Mouse (Mus musculus) left cerebral cortex, adult 9 months (tissue): ENCODE measurements around the gene Plekhm1.

Experiments used
- DNase-seq, 2 experiments: peaks; one replicate each; pipeline ENCODE4 v3.0.0; 2022; ENCODE audit warnings: low spot score in 2 of 2

Gene Plekhm1

GRCm38 (mm10) chr11:103360661-103361081 is 51.8 kb downstream of the Plekhm1 start:
- no peak for DNase-seq

DNA sequence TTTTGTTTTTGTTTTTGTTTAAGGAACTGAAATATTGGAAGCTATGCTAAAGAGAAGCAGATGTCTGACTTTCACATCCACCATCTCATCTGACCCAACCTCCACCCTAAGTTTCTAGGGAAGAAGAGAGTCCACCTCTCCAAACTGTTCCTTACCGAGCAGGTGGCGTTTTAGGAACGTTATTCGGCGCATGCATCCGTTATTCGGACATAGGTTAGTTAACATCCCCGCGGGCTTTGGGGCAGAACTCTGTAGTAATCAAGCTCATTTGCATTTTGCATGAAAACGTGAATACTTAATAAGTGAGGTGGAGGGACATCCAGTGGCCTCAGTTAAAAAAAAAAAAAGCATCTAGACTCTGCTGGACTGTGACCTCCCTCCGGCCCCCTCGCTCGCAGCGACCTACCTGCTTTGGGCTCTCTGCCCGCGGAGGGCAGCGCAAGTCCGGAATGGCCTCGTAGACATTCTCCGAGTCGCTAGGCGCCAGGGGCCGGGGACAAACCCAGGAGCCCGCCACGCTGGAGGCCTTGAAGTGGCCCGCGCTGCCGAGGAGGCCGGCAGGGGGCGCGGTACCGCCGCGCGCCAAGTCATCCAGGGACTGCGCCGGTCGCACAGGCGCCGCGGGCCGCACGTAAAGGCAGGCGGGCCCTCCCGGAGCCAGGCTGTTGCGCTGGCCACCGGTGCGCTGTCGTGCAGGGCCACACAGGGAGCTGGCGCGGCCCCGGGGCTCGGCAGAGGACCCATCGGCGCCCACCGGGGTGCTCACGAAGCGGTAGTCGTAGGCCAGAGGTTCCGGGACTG is 52.4 kb downstream of the Plekhm1 start:
- DNase-seq: peak in 1 of 2 experiments; percentile 85

GRCm38 (mm10) chr11:103359122-103359521 is 53.4 kb downstream of the Plekhm1 start:
- DNase-seq: peak in 1 of 2 experiments; percentile 60

GRCm38 (mm10) chr11:103358316-103358715 is 54.2 kb downstream of the Plekhm1 start:
- no peak for DNase-seq

GRCm38 (mm10) chr11:103357710-103358109 is 54.8 kb downstream of the Plekhm1 start:
- no peak for DNase-seq

- DNase-seq: no peak
Observed at GRCm38 (mm10) chr11:103356938-103357670, 55.4 kb downstream of the Plekhm1 start.

DNA sequence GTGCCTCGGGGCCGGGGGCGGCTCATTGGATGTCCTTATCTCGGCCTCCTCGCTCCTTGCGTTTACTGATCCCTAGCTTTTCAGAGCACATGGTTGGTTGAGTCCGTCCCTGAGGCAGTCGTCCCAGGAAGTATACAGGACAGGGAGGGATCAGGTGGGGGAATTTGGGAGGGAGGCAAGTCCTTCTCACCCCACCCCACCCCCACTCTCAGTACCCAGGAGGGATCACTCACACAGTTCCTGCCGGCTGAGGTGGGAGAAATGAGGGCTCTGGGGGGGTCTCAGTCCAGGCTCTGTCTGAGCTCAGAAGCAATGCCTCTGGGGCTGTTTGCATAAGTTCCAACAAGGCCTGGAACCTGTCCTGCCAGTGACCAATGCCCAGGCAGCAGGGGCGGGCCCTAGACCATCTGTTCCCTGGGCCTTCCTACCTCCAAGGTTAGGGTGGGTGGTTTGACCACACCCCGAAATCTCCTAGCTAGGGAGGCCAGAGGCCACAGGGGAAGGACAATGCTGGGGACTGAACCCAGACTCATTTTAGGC is 56.4 kb downstream of the Plekhm1 start:
- DNase-seq: no peak

DNA sequence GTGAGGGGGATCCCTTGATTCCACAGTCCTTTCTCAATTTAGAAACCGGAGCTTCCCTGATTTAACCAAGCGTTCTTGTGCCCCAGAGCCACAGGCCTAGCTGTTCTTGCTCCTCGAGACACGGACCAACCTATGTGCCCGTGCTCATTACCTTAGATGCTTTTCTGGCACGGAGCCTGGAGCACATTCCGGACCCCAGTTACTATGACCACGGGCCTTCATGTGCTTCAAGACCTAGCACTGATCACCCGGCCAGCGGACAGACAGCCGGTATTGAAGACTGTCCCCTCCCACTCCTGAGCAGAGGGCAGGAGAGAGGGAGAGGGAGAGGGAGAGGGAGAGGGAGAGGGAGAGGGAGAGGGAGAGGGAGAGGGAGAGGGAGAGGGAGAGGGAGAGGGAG is 57.2 kb downstream of the Plekhm1 start:
- DNase-seq: no peak

- no peak for DNase-seq
Observed at GRCm38 (mm10) chr11:103354033-103354432, 58.5 kb downstream of the Plekhm1 start.

GRCm38 (mm10) chr11:103352239-103352814 is 60.2 kb downstream of the Plekhm1 start:
- no peak for DNase-seq

- no peak for DNase-seq
Observed at GRCm38 (mm10) chr11:103350711-103351315, 61.7 kb downstream of the Plekhm1 start.

- no peak for DNase-seq
Observed at GRCm38 (mm10) chr11:103349699-103350098, 62.8 kb downstream of the Plekhm1 start.

DNA sequence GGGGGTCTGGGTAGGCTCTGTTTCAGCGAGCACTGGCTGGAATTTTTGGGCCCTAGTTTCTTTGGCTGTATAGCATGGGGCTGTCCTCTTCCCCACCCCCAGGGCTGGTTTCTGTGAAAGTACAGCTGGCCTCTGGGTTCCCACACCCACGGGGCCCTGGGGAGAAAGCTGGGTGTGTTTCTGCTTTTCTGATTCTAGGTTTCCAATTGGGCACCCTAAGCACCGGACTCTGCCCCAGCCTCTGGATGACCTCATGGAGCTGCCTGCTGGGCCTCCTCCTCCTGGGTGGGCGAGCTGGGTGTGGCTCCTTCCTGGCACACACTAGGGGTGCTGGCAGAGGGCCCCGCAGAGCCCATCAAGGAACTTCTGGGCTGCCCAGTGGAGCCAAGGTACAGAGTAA is 65.8 kb downstream of the Plekhm1 start:
- no peak for DNase-seq

GRCm38 (mm10) chr11:103346236-103346635 is 66.3 kb downstream of the Plekhm1 start:
- no peak for DNase-seq

DNA sequence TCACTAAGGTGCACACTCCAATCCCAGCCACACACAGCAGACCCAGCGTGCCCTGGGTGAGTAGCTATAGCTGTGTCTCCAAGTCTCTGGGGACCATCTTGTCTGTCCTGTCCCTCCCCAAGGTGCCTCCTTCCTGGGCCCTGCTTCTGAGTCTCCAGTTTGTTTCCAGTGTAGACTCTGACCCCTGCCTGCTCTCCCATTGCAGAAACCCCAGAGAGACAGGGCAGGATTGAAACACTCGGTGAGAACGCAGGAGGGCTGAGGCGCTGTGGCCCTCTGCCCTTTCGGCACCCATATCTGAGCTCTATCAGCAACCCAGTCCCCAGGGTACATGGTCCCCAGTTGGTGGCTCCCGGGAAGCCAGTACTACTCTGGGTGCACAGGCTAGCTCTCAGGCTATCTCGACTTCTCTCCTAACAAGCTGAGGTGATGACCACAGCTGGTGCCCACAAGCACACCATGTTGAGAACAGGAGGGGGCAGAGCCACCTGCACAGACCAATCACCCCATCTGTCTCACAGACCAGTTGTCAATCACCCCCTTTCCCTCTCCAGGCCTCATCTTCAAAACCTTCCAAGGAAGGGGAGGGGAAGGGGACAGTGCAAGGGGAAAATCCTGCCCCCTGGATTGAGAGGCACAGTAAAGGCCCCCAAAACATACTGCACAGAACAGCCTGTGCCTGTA is 66.9 kb downstream of the Plekhm1 start:
- no peak for DNase-seq

GRCm38 (mm10) chr11:103344494-103345332 is 67.8 kb downstream of the Plekhm1 start:
- DNase-seq: no peak

DNA sequence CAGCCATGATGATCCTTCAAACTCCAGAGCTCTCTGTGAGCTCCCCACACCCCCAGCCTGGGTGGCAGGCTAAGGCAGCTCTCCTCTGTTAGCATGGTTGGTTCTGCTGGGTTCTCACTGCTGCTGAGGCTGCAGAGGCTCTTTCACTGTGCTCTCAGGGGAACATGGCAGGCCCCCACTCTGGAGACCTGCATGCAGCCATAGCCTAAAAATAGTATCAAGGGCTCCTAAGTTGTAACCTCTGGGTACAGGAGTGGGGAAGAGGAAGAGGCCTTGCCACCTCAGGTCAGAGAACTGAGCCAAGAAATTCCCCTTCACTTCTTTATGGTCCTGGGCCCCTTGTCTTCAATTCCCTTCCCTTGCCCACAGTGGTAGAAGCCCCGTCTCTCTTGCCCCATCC is 68.6 kb downstream of the Plekhm1 start:
- no peak for DNase-seq

- DNase-seq: no peak
Observed at GRCm38 (mm10) chr11:103343063-103343462, 69.4 kb downstream of the Plekhm1 start.

- no peak for DNase-seq
Observed at GRCm38 (mm10) chr11:103340677-103341076, 71.8 kb downstream of the Plekhm1 start.

- no peak for DNase-seq
Observed at GRCm38 (mm10) chr11:103340130-103340529, 72.4 kb downstream of the Plekhm1 start.
